Mouse (Mus musculus) heart, embryonic 14.5 days (tissue): ENCODE measurements around the gene Negr1. TPM values are rescaled to one million over a fixed set of nuclear protein-coding genes. Genes with fewer than 3 reads are reported as not detected.

Source experiments
- ATAC-seq: fragments of 200-750 bp; cut with Nextera tagmentation; 2 replicates; pipeline ENCODE4 v1.8.0; 2017; ENCODE audit warnings: low read depth, moderate TSS enrichment; ENCODE audit not compliant: insufficient number of reproducible peaks, insufficient read depth, low FRiP score
- H3K27ac ChIP-seq, 2 experiments: fragments of 200-500 bp in 1 of 2; fragments of 300-500 bp in 1 of 2; sonication (generic) in 1 of 2; replicated peaks in 1 of 2; 2 replicates each; pipeline ENCODE4 v1.5.1; 2012 to 2014; ENCODE audit warnings: low read depth in 2 of 2, low read length in 2 of 2, control low read depth in 1 of 2, mild to moderate bottlenecking in 1 of 2, mixed read lengths in 1 of 2; ENCODE audit not compliant: control insufficient read depth in 1 of 2, insufficient read depth in 1 of 2
- H3K27me3 ChIP-seq: fragments of 300-500 bp; sonication (generic); 2 replicates; pipeline ENCODE4 v1.6.1; 2014; ENCODE audit warnings: mild to moderate bottlenecking, low read length, control low read depth; ENCODE audit not compliant: control insufficient read depth, insufficient read depth
- H3K36me3 ChIP-seq: fragments of 300-500 bp; sonication (generic); 2 replicates; pipeline ENCODE4 v1.6.1; 2014; ENCODE audit warnings: mild to moderate bottlenecking, control low read depth, low read length, mixed read lengths; ENCODE audit not compliant: control insufficient read depth, insufficient read depth
- H3K4me1 ChIP-seq, 2 experiments: fragments of 200-500 bp in 1 of 2; fragments of 300-500 bp in 1 of 2; sonication (generic) in 1 of 2; 2 replicates each; pipeline ENCODE4 v1.6.1; 2012 to 2014; ENCODE audit warnings: low read length in 2 of 2, control low read depth in 1 of 2, mixed read lengths in 1 of 2; ENCODE audit not compliant: control insufficient read depth in 2 of 2, insufficient read depth in 2 of 2
- H3K4me2 ChIP-seq: fragments of 300-500 bp; sonication (generic); 2 replicates; pipeline ENCODE4 v1.6.1; 2014; ENCODE audit warnings: mild to moderate bottlenecking, low read length
- H3K4me3 ChIP-seq, 2 experiments: fragments of 200-500 bp in 1 of 2; fragments of 300-500 bp in 1 of 2; sonication (generic) in 1 of 2; 2 replicates each; pipeline ENCODE4 v1.5.1; 2012 to 2014; ENCODE audit warnings: low read length in 2 of 2, mild to moderate bottlenecking in 2 of 2, control low read depth in 1 of 2, low read depth in 1 of 2, moderate library complexity in 1 of 2; ENCODE audit not compliant: control insufficient read depth in 1 of 2, insufficient read depth in 1 of 2
- H3K9ac ChIP-seq: fragments of 300-500 bp; sonication (generic); 2 replicates; pipeline ENCODE4 v1.6.1; 2014; ENCODE audit warnings: mild to moderate bottlenecking, low read length
- H3K9me3 ChIP-seq: fragments of 300-500 bp; sonication (generic); 2 replicates; pipeline ENCODE4 v1.6.1; 2016; ENCODE audit warnings: low read length, control low read depth; ENCODE audit not compliant: control insufficient read depth
- WGBS: fragments of 180-500 bp; shearing (Covaris S2); extraction: QIAGEN DNeasy Blood & Tissue Kit; methylation state at CpG from one replicate; pipeline ENCODE4 v1.1.7; 2014; 5-methylcytosine and 5-hydroxymethylcytosine counted together
- polyA plus RNA-seq: library from polyadenylated mRNA; unstranded; fragments of >200 nt; fragmentation: Nextera tagmentation; extraction: Ambion mirVana; gene quantifications from 2 replicates; pipeline ENCODE4 v1.2.1, GENCODE M21; 2014

The Negr1 gene
- polyA plus RNA-seq, 1 experiment from 2014 or later: 2.4 TPM

- no peaks in the 10 kb centered on the region for H3K27me3 ChIP-seq
- H3K4me3 ChIP-seq: no peak overlapping the region
- no peaks in the 10 kb centered on the region for H3K36me3 ChIP-seq
- no peaks in the 10 kb centered on the region for H3K9me3 ChIP-seq
- no peak overlapping the region for H3K4me2 ChIP-seq
- no peaks in the 10 kb centered on the region for H3K4me1 ChIP-seq
- no peak for ATAC-seq
- 81% methylated on average over 8 of the region's 8 CpGs for WGBS
- no peak overlapping the region for H3K9ac ChIP-seq
- no peak overlapping the region for H3K27ac ChIP-seq
Observed at GRCm38 (mm10) chr3:157203573-157203972, 642.0 kb downstream of the Negr1 start.

GRCm38 (mm10) chr3:157206752-157207151 is 645.2 kb downstream of the Negr1 start:
- H3K4me1 ChIP-seq: no peaks in the 10 kb centered on the region
- no peak overlapping the region for H3K27ac ChIP-seq
- H3K36me3 ChIP-seq: no peaks in the 10 kb centered on the region
- H3K9ac ChIP-seq: no peak overlapping the region
- no peak for ATAC-seq
- H3K4me2 ChIP-seq: no peak overlapping the region
- no peak overlapping the region for H3K4me3 ChIP-seq
- no peaks in the 10 kb centered on the region for H3K27me3 ChIP-seq
- WGBS: 43% methylated on average over 3 of the region's 3 CpGs
- no peaks in the 10 kb centered on the region for H3K9me3 ChIP-seq

GRCm38 (mm10) chr3:157208966-157209365 is 647.4 kb downstream of the Negr1 start:
- H3K4me1 ChIP-seq: no peaks in the 10 kb centered on the region
- no peaks in the 10 kb centered on the region for H3K36me3 ChIP-seq
- H3K27ac ChIP-seq: no peak overlapping the region
- H3K27me3 ChIP-seq: no peaks in the 10 kb centered on the region
- WGBS: 38% methylated on average over 1 of the region's 1 CpGs
- H3K4me3 ChIP-seq: no peak overlapping the region
- no peaks in the 10 kb centered on the region for H3K9me3 ChIP-seq
- no peak overlapping the region for H3K9ac ChIP-seq
- no peak overlapping the region for H3K4me2 ChIP-seq
- no peak for ATAC-seq

GRCm38 (mm10) chr3:157209386-157209785 is 647.8 kb downstream of the Negr1 start:
- no peaks in the 10 kb centered on the region for H3K36me3 ChIP-seq
- no peaks in the 10 kb centered on the region for H3K27me3 ChIP-seq
- no peak overlapping the region for H3K4me3 ChIP-seq
- H3K4me1 ChIP-seq: no peaks in the 10 kb centered on the region
- no peak overlapping the region for H3K9ac ChIP-seq
- H3K9me3 ChIP-seq: no peaks in the 10 kb centered on the region
- no peak overlapping the region for H3K27ac ChIP-seq
- ATAC-seq: no peak
- 64% methylated on average over 2 of the region's 2 CpGs for WGBS
- no peak overlapping the region for H3K4me2 ChIP-seq

GRCm38 (mm10) chr3:157215937-157216719 is 654.5 kb downstream of the Negr1 start:
- Histone ChIP-seq H3K4me3 (no peak overlapping the region), H3K36me3 (no peaks in the 10 kb centered on the region), H3K9me3 (no peaks in the 10 kb centered on the region), H3K9ac (no peak overlapping the region), H3K27me3 (no peaks in the 10 kb centered on the region), H3K27ac (no peak overlapping the region), H3K4me2 (no peak overlapping the region), H3K4me1 (no peaks in the 10 kb centered on the region)
- WGBS: 74% methylated on average over 5 of the region's 5 CpGs
- ATAC-seq: no peak

- Histone ChIP-seq H3K27ac (no peak overlapping the region), H3K27me3 (no peaks in the 10 kb centered on the region), H3K4me3 (no peak overlapping the region), H3K9ac (no peak overlapping the region), H3K36me3 (no peaks in the 10 kb centered on the region), H3K4me2 (no peak overlapping the region), H3K4me1 (no peaks in the 10 kb centered on the region), H3K9me3 (no peaks in the 10 kb centered on the region)
- ATAC-seq: no peak
- WGBS: 51% methylated on average over 2 of the region's 2 CpGs
Observed at GRCm38 (mm10) chr3:157217794-157218193, 656.2 kb downstream of the Negr1 start.

- H3K27me3 ChIP-seq: no peaks in the 10 kb centered on the region
- H3K4me3 ChIP-seq: no peak overlapping the region
- no peaks in the 10 kb centered on the region for H3K36me3 ChIP-seq
- WGBS: 79% methylated on average over 4 of the region's 4 CpGs
- H3K9me3 ChIP-seq: no peaks in the 10 kb centered on the region
- no peak for ATAC-seq
- H3K27ac ChIP-seq: no peak overlapping the region
- no peaks in the 10 kb centered on the region for H3K4me1 ChIP-seq
- no peak overlapping the region for H3K9ac ChIP-seq
- no peak overlapping the region for H3K4me2 ChIP-seq
Observed at GRCm38 (mm10) chr3:157224920-157225319, 663.3 kb downstream of the Negr1 start.

GRCm38 (mm10) chr3:157232723-157233122 is 671.1 kb downstream of the Negr1 start:
- Histone ChIP-seq H3K4me1 (0 out of 4 replicates have a peak, but pooled peaks cover 0 to 5% of the 10 kb centered on the region in 2 experiments), H3K4me3 (no peak overlapping the region), H3K27me3 (no peaks in the 10 kb centered on the region), H3K4me2 (no peak overlapping the region; the same call in 1 of the 2 replicates), H3K27ac (no peak overlapping the region), H3K36me3 (no peaks in the 10 kb centered on the region), H3K9me3 (no peaks in the 10 kb centered on the region), H3K9ac (no peak overlapping the region)
- 23% methylated on average over 5 of the region's 5 CpGs for WGBS
- no peak for ATAC-seq
